Mouse (Mus musculus): ENCODE measurements around the gene Lyar. TPM values are rescaled to one million over a fixed set of nuclear protein-coding genes. Genes with fewer than 3 reads are reported as not detected.

Gene Lyar
- polyA plus RNA-seq, 1 experiment from 2014 or later = 36.4 TPM

DNA sequence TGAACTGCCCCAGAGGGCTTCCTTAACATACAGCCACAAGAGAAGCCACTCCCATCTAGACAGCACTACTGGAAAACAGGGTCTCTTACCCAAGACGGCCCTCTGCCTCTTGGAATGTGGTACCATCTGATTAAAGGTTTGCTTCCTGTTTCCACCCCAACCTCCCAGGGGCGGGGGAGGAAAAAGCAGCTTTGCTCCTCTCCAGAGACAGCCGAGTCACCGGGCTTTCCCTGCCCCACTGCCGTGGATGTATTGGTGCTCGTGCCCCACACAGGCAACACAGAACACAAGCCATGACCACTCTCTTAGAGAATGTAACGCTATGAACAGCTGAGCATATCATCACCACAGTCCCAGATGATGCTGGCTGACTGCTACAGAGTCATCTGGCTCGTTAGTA lies 11.3 kb upstream of the Lyar start:
- Histone ChIP-seq H3K9me3 (ENCODE audit: low read length) (no peaks in the 10 kb centered on the region), H3K27ac (ENCODE audit: low read length) (no peak overlapping the region), H3K36me3 (ENCODE audit: insufficient read depth, low read length) (peaks cover 14% of the 10 kb centered on the region), H3K27me3 (replicated peaks; ENCODE audit: insufficient read depth, low read length) (no peaks in the 10 kb centered on the region), H3K4me2 (replicated peaks; ENCODE audit: low read depth, low read length) (no peak overlapping the region), H3K4me3 (ENCODE audit: low read depth, low read length) (no peak overlapping the region), H3K9ac (replicated peaks; ENCODE audit: low read depth) (no peak overlapping the region), H3K4me1 (ENCODE audit: insufficient read depth, low read depth, low read length) (no peaks in the 10 kb centered on the region)
- 62% methylated on average over 8 of the region's 8 CpGs for WGBS
- DNase-seq (ENCODE audit: low spot score) (no peak), ATAC-seq (no peak)
- no peak for TF ChIP-seq EP300 (IDR thresholded peaks at IDR 0.05)
- TF ChIP-seq CTCF (IDR thresholded peaks at IDR 0.05) = no peak

DNA sequence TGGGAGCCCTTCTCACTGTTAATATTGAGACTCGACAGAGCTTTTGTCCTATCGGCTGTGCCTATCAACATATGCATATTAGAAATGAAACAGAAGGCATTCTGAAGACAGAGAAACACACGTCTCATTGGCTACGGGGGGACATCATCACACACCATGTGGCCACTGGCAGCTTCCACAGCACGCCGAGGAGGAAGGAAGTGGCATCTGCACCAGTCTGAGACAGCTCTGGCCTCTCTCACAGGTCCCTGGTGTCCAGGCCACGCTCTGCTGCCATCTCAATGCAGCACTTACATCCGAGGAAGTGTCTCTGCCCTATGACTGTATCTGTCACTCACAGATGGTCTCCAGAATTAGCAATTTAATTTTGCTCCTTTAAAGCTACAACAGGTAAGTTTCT lies 8.6 kb upstream of the Lyar start:
- ATAC-seq (no peak), DNase-seq (ENCODE audit: low spot score) (no peak)
- no peak overlapping the region for H3K4me3 ChIP-seq (ENCODE audit: low read depth, low read length)
- no peak overlapping the region for H3K27ac ChIP-seq (ENCODE audit: low read length)
- WGBS = 83% methylated on average over 8 of the region's 8 CpGs
- H3K9ac ChIP-seq (replicated peaks; ENCODE audit: low read depth) = no peak overlapping the region
- no peaks in the 10 kb centered on the region for H3K4me1 ChIP-seq (ENCODE audit: insufficient read depth, low read depth, low read length)
- no peaks in the 10 kb centered on the region for H3K9me3 ChIP-seq (ENCODE audit: low read length)
- H3K27me3 ChIP-seq (replicated peaks; ENCODE audit: insufficient read depth, low read length) = no peaks in the 10 kb centered on the region
- H3K4me2 ChIP-seq (replicated peaks; ENCODE audit: low read depth, low read length) = no peak overlapping the region
- peaks cover 25% of the 10 kb centered on the region for H3K36me3 ChIP-seq (ENCODE audit: insufficient read depth, low read length)
- no peak for TF ChIP-seq CTCF (IDR thresholded peaks at IDR 0.05)

DNA sequence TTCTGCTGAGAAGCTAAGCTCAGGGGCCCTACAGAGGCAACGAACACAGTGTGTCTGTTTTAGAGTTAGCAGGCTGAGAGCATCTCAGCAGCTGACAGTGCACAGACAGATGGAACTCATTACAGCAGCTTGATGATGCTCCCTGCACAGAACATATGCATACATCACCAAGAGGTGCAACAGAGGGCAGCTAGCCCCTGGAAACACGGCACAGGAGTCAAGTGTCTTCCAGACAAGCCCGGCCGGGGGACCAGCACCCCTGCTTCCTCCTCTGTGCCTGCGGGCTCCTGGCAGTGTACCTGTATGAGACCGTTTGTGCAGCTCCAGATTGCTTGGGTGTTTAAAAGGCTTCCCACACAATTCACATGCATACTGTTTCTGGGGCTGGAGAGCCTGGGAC lies 7.3 kb upstream of the Lyar start:
- WGBS = 83% methylated on average over 6 of the region's 6 CpGs
- peaks cover 25% of the 10 kb centered on the region for H3K36me3 ChIP-seq (ENCODE audit: insufficient read depth, low read length)

DNA sequence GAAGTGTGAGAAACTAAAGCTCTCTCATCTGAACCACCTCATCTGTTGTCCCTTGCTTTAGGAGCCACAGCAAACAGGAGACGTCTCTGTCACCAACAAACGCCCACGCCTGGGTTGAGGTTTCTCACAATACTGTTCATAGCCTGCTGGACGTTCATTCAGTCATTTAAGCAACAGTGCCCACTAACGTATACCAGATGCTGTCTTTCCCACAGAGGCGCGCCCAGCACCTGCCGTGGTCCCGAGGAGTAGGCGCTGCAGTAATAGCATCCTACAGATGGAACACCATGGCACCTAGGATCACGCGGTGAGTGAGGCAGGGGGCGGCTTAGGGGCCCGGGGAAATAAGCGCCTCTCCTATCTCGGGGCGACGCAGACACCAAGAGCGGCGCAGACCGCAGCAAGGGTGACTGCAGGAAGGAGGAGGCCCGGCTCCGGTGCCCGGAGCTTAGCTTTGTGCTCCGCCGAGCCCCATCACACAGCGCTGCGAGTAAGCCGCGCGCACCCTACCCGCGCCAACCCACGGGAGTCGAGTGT lies 431 bp upstream of the Lyar start:
- Histone ChIP-seq H3K4me3 (ENCODE audit: low read depth, low read length) (peak overlapping the region; percentile 86), H3K9me3 (ENCODE audit: low read length) (no peaks in the 10 kb centered on the region), H3K4me1 (ENCODE audit: insufficient read depth, low read depth, low read length) (peaks cover 9% of the 10 kb centered on the region; the same call in 1 of the 2 replicates), H3K9ac (replicated peaks; ENCODE audit: low read depth) (peak overlapping the region; percentile 72), H3K27me3 (replicated peaks; ENCODE audit: insufficient read depth, low read length) (no peaks in the 10 kb centered on the region), H3K36me3 (ENCODE audit: insufficient read depth, low read length) (peaks cover 11% of the 10 kb centered on the region; the same call in 1 of the 2 replicates), H3K27ac (ENCODE audit: low read length) (peak overlapping the region; percentile 81), H3K4me2 (replicated peaks; ENCODE audit: low read depth, low read length) (peak overlapping the region; percentile 91)
- TF ChIP-seq CTCF (IDR thresholded peaks at IDR 0.05) = no peak
- TF ChIP-seq EP300 (IDR thresholded peaks at IDR 0.05) = no peak
- ATAC-seq (peak; percentile 30), DNase-seq (ENCODE audit: low spot score) (no peak)
- WGBS = under 1% methylated on average over 33 of the region's 35 CpGs

More for the DNA sequence above, 7.3 kb upstream of the Lyar start:
- Histone ChIP-seq H3K9me3 (ENCODE audit: low read length) (no peaks in the 10 kb centered on the region), H3K9ac (replicated peaks; ENCODE audit: low read depth) (no peak overlapping the region), H3K27me3 (replicated peaks; ENCODE audit: insufficient read depth, low read length) (no peaks in the 10 kb centered on the region), H3K4me1 (ENCODE audit: insufficient read depth, low read depth, low read length) (no peaks in the 10 kb centered on the region), H3K4me2 (replicated peaks; ENCODE audit: low read depth, low read length) (no peak overlapping the region), H3K27ac (ENCODE audit: low read length) (no peak overlapping the region), H3K4me3 (ENCODE audit: low read depth, low read length) (no peak overlapping the region)
- no peak for TF ChIP-seq EP300 (IDR thresholded peaks at IDR 0.05)
- no peak for TF ChIP-seq CTCF (IDR thresholded peaks at IDR 0.05)
- ATAC-seq = no peak
- no peak for DNase-seq (ENCODE audit: low spot score)

DNA sequence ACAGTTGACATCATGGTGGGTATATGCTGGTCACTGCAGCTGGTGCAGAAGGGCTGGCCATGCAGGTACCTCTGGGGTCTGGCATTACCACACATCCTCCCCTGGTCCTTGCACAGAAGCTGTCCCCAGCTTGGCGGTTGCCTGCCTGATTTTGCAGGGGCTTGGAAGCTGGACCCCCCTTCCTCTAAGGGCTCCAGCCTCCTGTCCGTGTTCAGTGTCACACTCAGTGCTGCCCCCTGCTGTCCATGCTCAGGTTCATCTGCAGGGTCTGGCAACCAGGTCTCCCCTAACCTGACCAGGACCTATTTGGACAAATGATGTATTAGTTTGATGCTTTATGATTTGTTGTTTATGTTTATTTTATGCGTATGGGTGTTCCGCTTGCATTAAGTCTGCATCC lies 15.2 kb downstream of the Lyar start:
- WGBS = 69% methylated on average over 4 of the region's 4 CpGs
- H3K4me2 ChIP-seq (replicated peaks; ENCODE audit: low read depth, low read length) = no peak overlapping the region
- no peak overlapping the region for H3K9ac ChIP-seq (replicated peaks; ENCODE audit: low read depth)
- DNase-seq (ENCODE audit: low spot score) (peak; percentile 22), ATAC-seq (no peak)
- H3K9me3 ChIP-seq (ENCODE audit: low read length) = no peaks in the 10 kb centered on the region
- H3K4me3 ChIP-seq (ENCODE audit: low read depth, low read length) = no peak overlapping the region
- peaks cover 12% of the 10 kb centered on the region; the same call in 1 of the 2 replicates for H3K36me3 ChIP-seq (ENCODE audit: insufficient read depth, low read length)
- H3K4me1 ChIP-seq (ENCODE audit: insufficient read depth, low read depth, low read length) = no peaks in the 10 kb centered on the region
- TF ChIP-seq EP300 (IDR thresholded peaks at IDR 0.05) (no peak), CTCF (IDR thresholded peaks at IDR 0.05) (peak; percentile 76)
- H3K27me3 ChIP-seq (replicated peaks; ENCODE audit: insufficient read depth, low read length) = no peaks in the 10 kb centered on the region
- no peak overlapping the region for H3K27ac ChIP-seq (ENCODE audit: low read length)

DNA sequence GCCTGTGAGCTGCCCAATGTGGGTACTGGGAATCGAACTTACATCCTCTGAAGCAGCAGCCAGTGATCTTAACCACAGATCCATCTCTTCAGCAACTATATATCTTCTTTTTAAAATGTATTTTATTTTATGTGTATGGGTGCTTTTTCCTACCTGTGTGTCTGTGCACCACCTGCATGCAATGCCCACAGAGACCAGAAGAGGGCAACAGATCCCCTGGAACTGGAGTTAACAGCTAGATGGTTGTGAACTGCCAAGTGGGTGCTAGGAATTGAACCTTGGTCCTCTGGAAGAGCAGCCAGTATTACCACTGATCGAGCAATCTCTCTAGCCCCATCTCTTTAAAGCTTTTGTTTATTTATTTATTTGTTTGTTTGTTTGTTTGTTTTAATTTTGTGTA lies 16.4 kb downstream of the Lyar start:
- Histone ChIP-seq H3K9me3 (ENCODE audit: low read length) (no peaks in the 10 kb centered on the region), H3K4me3 (ENCODE audit: low read depth, low read length) (no peak overlapping the region), H3K4me1 (ENCODE audit: insufficient read depth, low read depth, low read length) (no peaks in the 10 kb centered on the region), H3K9ac (replicated peaks; ENCODE audit: low read depth) (no peak overlapping the region), H3K27ac (ENCODE audit: low read length) (no peak overlapping the region), H3K4me2 (replicated peaks; ENCODE audit: low read depth, low read length) (no peak overlapping the region), H3K27me3 (replicated peaks; ENCODE audit: insufficient read depth, low read length) (no peaks in the 10 kb centered on the region), H3K36me3 (ENCODE audit: insufficient read depth, low read length) (0 out of 2 replicates have a peak, but pooled peaks cover 4% of the 10 kb centered on the region)
- ATAC-seq = no peak
- TF ChIP-seq EP300 (IDR thresholded peaks at IDR 0.05) = no peak
- no peak for TF ChIP-seq CTCF (IDR thresholded peaks at IDR 0.05)
- WGBS = 98% methylated on average over 2 of the region's 2 CpGs
- DNase-seq (ENCODE audit: low spot score) = no peak

All from lung, postnatal 0 days (tissue).